Mouse (Mus musculus) intestine, postnatal 0 days (tissue): ENCODE results near the gene Surf1. TPM values are rescaled to one million over a fixed set of nuclear protein-coding genes. Genes with fewer than 3 reads are reported as not detected.

Experiments
- ATAC-seq: fragments of 200-750 bp; cut with Nextera tagmentation; 2 replicates; pipeline ENCODE4 v1.8.0; 2017; ENCODE audit warnings: mild to moderate bottlenecking, moderate TSS enrichment, moderate library complexity
- H3K27ac ChIP-seq: fragments of 300-500 bp; sonication (generic); 2 replicates; pipeline ENCODE4 v1.5.1; 2014; ENCODE audit warnings: mild to moderate bottlenecking, low read depth, low read length, moderate library complexity
- H3K27me3 ChIP-seq: fragments of 300-500 bp; sonication (generic); replicated peaks from 2 replicates; pipeline ENCODE4 v1.6.1; 2014; ENCODE audit warnings: low read length, mixed read lengths; ENCODE audit not compliant: control insufficient read depth, insufficient read depth
- H3K36me3 ChIP-seq: fragments of 300-500 bp; sonication (generic); 2 replicates; pipeline ENCODE4 v1.6.1; 2014; ENCODE audit warnings: mild to moderate bottlenecking, moderate library complexity; ENCODE audit not compliant: control insufficient read depth, insufficient read depth
- H3K4me1 ChIP-seq: fragments of 300-500 bp; sonication (generic); replicated peaks from 2 replicates; pipeline ENCODE4 v1.6.1; 2014; ENCODE audit warnings: antibody characterized with exemption, low read length, mixed read lengths; ENCODE audit not compliant: control insufficient read depth, insufficient read depth
- H3K4me2 ChIP-seq: fragments of 300-500 bp; sonication (generic); replicated peaks from 2 replicates; pipeline ENCODE4 v1.6.1; 2014; ENCODE audit warnings: low read depth, mild to moderate bottlenecking, moderate library complexity
- H3K4me3 ChIP-seq: fragments of 300-500 bp; sonication (generic); 2 replicates; pipeline ENCODE4 v1.5.1; 2014; ENCODE audit warnings: low read depth, low read length
- H3K9ac ChIP-seq: fragments of 300-500 bp; sonication (generic); 2 replicates; pipeline ENCODE4 v1.6.1; 2014; ENCODE audit warnings: mild to moderate bottlenecking, low read depth, low read length
- H3K9me3 ChIP-seq: fragments of 300-500 bp; sonication (generic); 2 replicates; pipeline ENCODE4 v1.6.1; 2016; ENCODE audit warnings: mixed run types; ENCODE audit not compliant: control insufficient read depth
- CTCF ChIP-seq: sonication (generic); IDR thresholded peaks from 2 replicates; pipeline ENCODE4 v1.5.1; 2016; ENCODE audit warnings: low read depth, mild to moderate bottlenecking, control low read depth, antibody characterized with exemption, moderate library complexity
- WGBS: fragments of 180-500 bp; shearing (Covaris S2); extraction: QIAGEN DNeasy Blood & Tissue Kit; methylation state at CpG from one replicate; pipeline ENCODE4 v1.1.7; 2014; 5-methylcytosine and 5-hydroxymethylcytosine counted together
- polyA plus RNA-seq: library from polyadenylated mRNA; unstranded; fragments of >200 nt; fragmentation: Nextera tagmentation; extraction: Ambion mirVana; gene quantifications from 2 replicates; pipeline ENCODE4 v1.2.1, GENCODE M21; 2015

Surf1 gene
- polyA plus RNA-seq, 1 experiment from 2014 or later: 65.3 TPM

- Histone ChIP-seq H3K27me3 (no peaks in the 10 kb centered on the region), H3K4me2 (peak overlapping the region; percentile 24; the same call in 1 of the 2 replicates), H3K4me3 (no peak overlapping the region), H3K9ac (no peak overlapping the region), H3K4me1 (peaks cover 12% of the 10 kb centered on the region), H3K36me3 (peaks cover 50% of the 10 kb centered on the region), H3K27ac (peak overlapping the region; percentile 96; the same call in 1 of the 2 replicates), H3K9me3 (no peaks in the 10 kb centered on the region)
- 54% methylated on average over 8 of the region's 8 CpGs for WGBS
- no peak for ATAC-seq
- TF ChIP-seq CTCF: no peak
These were observed 2.0 kb downstream of the Surf1 start for GRCm38 (mm10) chr2:26914148-26914941.

GRCm38 (mm10) chr2:26913416-26914147 lies 2.7 kb downstream of the Surf1 start:
- Histone ChIP-seq H3K4me1 (peaks cover 15% of the 10 kb centered on the region), H3K27me3 (no peaks in the 10 kb centered on the region), H3K4me2 (no peak overlapping the region), H3K27ac (no peak overlapping the region), H3K4me3 (no peak overlapping the region), H3K36me3 (peaks cover 43% of the 10 kb centered on the region), H3K9ac (no peak overlapping the region), H3K9me3 (no peaks in the 10 kb centered on the region)
- no peak for ATAC-seq
- no peak for TF ChIP-seq CTCF
- WGBS: 79% methylated on average over 17 of the region's 17 CpGs

- no peaks in the 10 kb centered on the region for H3K9me3 ChIP-seq
- peak overlapping the region; percentile 71 for H3K4me3 ChIP-seq
- 62% methylated on average over 5 of the region's 5 CpGs for WGBS
- peaks cover 12% of the 10 kb centered on the region for H3K4me1 ChIP-seq
- peak overlapping the region; percentile 95 for H3K9ac ChIP-seq
- H3K4me2 ChIP-seq: peak overlapping the region; percentile 83
- peak overlapping the region; percentile 90 for H3K27ac ChIP-seq
- H3K27me3 ChIP-seq: no peaks in the 10 kb centered on the region
- TF ChIP-seq CTCF: no peak
- peaks cover 32% of the 10 kb centered on the region for H3K36me3 ChIP-seq
- no peak for ATAC-seq
These were observed 4.0 kb downstream of the Surf1 start for GRCm38 (mm10) chr2:26912253-26912770.

- H3K4me3 ChIP-seq: peak overlapping the region; percentile 71
- no peaks in the 10 kb centered on the region for H3K9me3 ChIP-seq
- peak overlapping the region; percentile 95 for H3K9ac ChIP-seq
- H3K4me1 ChIP-seq: peaks cover 8% of the 10 kb centered on the region
- WGBS: under 1% methylated on average over 37 of the region's 37 CpGs
- peak overlapping the region; percentile 83 for H3K4me2 ChIP-seq
- peak; percentile 28 for ATAC-seq
- H3K27me3 ChIP-seq: no peaks in the 10 kb centered on the region
- TF ChIP-seq CTCF: no peak
- peak overlapping the region; percentile 90 for H3K27ac ChIP-seq
- H3K36me3 ChIP-seq: peaks cover 31% of the 10 kb centered on the region
These were observed 5.2 kb downstream of the Surf1 start for GRCm38 (mm10) chr2:26910994-26911765.

- peak within 1 kb of the TSS; percentile 71 for H3K4me3 ChIP-seq
- H3K9ac ChIP-seq: peak within 1 kb of the TSS; percentile 95
- peaks cover 8% of the 10 kb centered on the region for H3K4me1 ChIP-seq
- peak; percentile 91 for ATAC-seq
- H3K27ac ChIP-seq: peak within 1 kb of the TSS; percentile 90
- peak; percentile 25 for TF ChIP-seq CTCF
- under 1% methylated on average over 74 of the region's 74 CpGs for WGBS
- peaks cover 39% of the 10 kb centered on the region for H3K36me3 ChIP-seq
- no peaks in the 10 kb centered on the region for H3K9me3 ChIP-seq
- H3K27me3 ChIP-seq: no peaks in the 10 kb centered on the region
- peak within 1 kb of the TSS; percentile 83 for H3K4me2 ChIP-seq
These were observed 6.0 kb downstream of the Surf1 start, which contains the start of the genes Med22 and Rpl7a for GRCm38 (mm10) chr2:26910124-26910993. Med22 (minus strand) TSS chr2:26910677. Rpl7a (plus strand) TSS chr2:26910764.
